Mouse (Mus musculus) neural tube, embryonic 14.5 days (tissue): ENCODE results near the gene Prss57. TPM values are rescaled to one million over a fixed set of nuclear protein-coding genes. Genes with fewer than 3 reads are reported as not detected.
A peak's percentile ranks its signal among the peaks of the same experiment; 100 is the strongest.

Experiments used
- ATAC-seq: fragments of 200-750 bp; cut with Nextera tagmentation; 2 replicates; pipeline ENCODE4 v1.8.0; 2017; ENCODE audit warnings: low read depth, mild to moderate bottlenecking, moderate TSS enrichment, moderate library complexity
- H3K27ac ChIP-seq: fragments of 300-500 bp; sonication (generic); 2 replicates; pipeline ENCODE4 v1.5.1; 2014; ENCODE audit warnings: low read depth, mild to moderate bottlenecking, control low read depth, low read length, moderate library complexity, mixed read lengths
- H3K27me3 ChIP-seq: fragments of 300-500 bp; sonication (generic); 2 replicates; pipeline ENCODE4 v1.6.1; 2014; ENCODE audit warnings: low read length; ENCODE audit not compliant: control insufficient read depth, insufficient read depth
- H3K36me3 ChIP-seq: fragments of 300-500 bp; sonication (generic); 2 replicates; pipeline ENCODE4 v1.6.1; 2014; ENCODE audit warnings: low read length, mixed read lengths; ENCODE audit not compliant: control insufficient read depth, insufficient read depth
- H3K4me1 ChIP-seq: fragments of 300-500 bp; sonication (generic); 2 replicates; pipeline ENCODE4 v1.6.1; 2014; ENCODE audit warnings: low read length; ENCODE audit not compliant: control insufficient read depth, insufficient read depth
- H3K4me2 ChIP-seq: fragments of 300-500 bp; sonication (generic); 2 replicates; pipeline ENCODE4 v1.6.1; 2014; ENCODE audit warnings: mild to moderate bottlenecking, low read depth, low read length, control low read depth
- H3K4me3 ChIP-seq: fragments of 300-500 bp; sonication (generic); 2 replicates; pipeline ENCODE4 v1.5.1; 2014; ENCODE audit warnings: low read depth, low read length, control low read depth, mixed read lengths
- H3K9ac ChIP-seq: fragments of 300-500 bp; sonication (generic); replicated peaks from 2 replicates; pipeline ENCODE4 v1.6.1; 2014; ENCODE audit warnings: low read depth, mild to moderate bottlenecking, control low read depth, low read length, mixed read lengths
- H3K9me3 ChIP-seq: fragments of 300-500 bp; sonication (generic); 2 replicates; pipeline ENCODE4 v1.6.1; 2016; ENCODE audit warnings: low read length; ENCODE audit not compliant: control insufficient read depth
- WGBS: fragments of 180-500 bp; shearing (Covaris S2); extraction: QIAGEN DNeasy Blood & Tissue Kit; methylation state at CpG from one replicate; pipeline ENCODE4 v1.1.7; 2014; 5-methylcytosine and 5-hydroxymethylcytosine counted together
- polyA plus RNA-seq: library from polyadenylated mRNA; unstranded; fragments of >200 nt; fragmentation: Nextera tagmentation; extraction: Ambion mirVana; gene quantifications from 2 replicates; pipeline ENCODE4 v1.2.1, GENCODE M21; 2014

The Prss57 gene
- polyA plus RNA-seq, 1 experiment from 2014 or later, result not detected

DNA sequence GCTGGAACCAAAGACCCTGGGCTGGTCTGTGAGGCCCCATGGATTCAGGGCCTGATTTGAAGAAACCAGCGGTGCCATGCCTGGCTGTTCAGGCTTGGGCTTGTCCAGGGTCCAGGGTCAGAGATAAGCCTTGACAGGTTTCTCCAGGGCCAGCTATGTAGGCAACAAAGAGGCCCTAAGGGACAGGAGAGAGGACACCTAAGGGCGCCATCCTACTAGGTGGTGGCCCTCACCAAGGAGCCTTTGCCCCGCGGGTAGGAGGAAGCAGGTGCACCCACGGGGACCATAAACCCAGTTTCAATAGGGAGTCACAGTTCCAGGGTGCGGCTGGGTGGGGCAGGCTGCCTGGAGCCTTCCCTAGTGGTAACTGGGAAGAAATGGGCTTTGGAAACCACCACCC lies 32.2 kb upstream of the Prss57 start:
- Histone ChIP-seq H3K27ac (peak overlapping the region; percentile 50; the same call in 1 of the 2 replicates), H3K27me3 (no peaks in the 10 kb centered on the region), H3K4me2 (no peak overlapping the region), H3K36me3 (peaks cover 34% of the 10 kb centered on the region), H3K4me3 (no peak overlapping the region), H3K9ac (no peak overlapping the region), H3K9me3 (no peaks in the 10 kb centered on the region), H3K4me1 (no peaks in the 10 kb centered on the region)
- no peak for ATAC-seq
- 66% methylated on average over 6 of the region's 6 CpGs for WGBS

DNA sequence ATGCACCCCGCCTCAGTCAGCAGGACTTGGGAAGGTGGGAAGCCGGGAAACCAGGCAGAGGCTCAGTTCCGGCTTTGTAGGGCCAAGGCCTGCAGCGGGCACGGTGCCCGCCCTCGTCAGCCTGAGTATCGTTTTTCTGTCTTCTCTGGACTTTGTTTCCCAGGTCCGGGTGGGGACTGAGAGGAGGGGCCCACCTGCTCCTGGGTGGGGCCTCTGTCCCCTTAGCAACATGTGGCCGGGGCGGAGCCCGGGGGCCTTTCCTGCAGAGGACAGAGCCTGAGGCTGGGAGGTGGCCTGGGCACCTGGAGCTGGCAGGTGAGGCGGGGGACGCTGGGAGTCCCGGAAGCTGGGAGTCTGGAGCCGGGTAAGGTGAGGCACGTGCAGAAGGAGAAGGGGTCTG lies 31.6 kb upstream of the Prss57 start:
- Histone ChIP-seq H3K4me2 (no peak overlapping the region), H3K9ac (0 out of 2 replicates have a peak overlapping the region, but pooled peaks have one; percentile 16), H3K4me3 (no peak overlapping the region), H3K27me3 (no peaks in the 10 kb centered on the region), H3K4me1 (no peaks in the 10 kb centered on the region), H3K9me3 (no peaks in the 10 kb centered on the region), H3K27ac (no peak overlapping the region), H3K36me3 (peaks cover 36% of the 10 kb centered on the region)
- 30% methylated on average over 17 of the region's 17 CpGs for WGBS
- no peak for ATAC-seq

DNA sequence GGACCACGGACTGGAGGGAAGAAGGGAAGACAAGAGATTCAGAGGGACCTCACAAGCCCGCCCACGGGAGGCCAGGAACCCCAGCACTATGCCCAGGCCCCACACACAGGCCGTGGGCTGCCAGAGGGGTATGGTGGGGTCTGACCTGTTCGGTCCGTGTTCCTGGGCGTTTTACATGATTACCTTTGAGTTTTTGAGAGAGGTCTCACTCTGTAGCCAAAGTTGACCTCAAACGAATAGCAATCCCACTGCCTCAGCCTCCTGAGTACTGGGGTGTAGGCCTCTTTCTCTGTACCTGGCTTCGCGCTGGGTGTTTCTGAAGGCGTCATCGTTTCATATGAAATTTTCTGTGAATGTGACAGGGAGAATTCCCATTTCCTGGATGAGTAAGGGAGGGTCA lies 31.0 kb upstream of the Prss57 start:
- H3K36me3 ChIP-seq, result peaks cover 39% of the 10 kb centered on the region
- no peak for ATAC-seq
- H3K9me3 ChIP-seq, result no peaks in the 10 kb centered on the region
- no peaks in the 10 kb centered on the region for H3K27me3 ChIP-seq
- no peak overlapping the region for H3K9ac ChIP-seq
- WGBS, result 92% methylated on average over 12 of the region's 12 CpGs
- no peak overlapping the region for H3K27ac ChIP-seq
- no peak overlapping the region for H3K4me3 ChIP-seq
- H3K4me2 ChIP-seq, result no peak overlapping the region
- H3K4me1 ChIP-seq, result no peaks in the 10 kb centered on the region

DNA sequence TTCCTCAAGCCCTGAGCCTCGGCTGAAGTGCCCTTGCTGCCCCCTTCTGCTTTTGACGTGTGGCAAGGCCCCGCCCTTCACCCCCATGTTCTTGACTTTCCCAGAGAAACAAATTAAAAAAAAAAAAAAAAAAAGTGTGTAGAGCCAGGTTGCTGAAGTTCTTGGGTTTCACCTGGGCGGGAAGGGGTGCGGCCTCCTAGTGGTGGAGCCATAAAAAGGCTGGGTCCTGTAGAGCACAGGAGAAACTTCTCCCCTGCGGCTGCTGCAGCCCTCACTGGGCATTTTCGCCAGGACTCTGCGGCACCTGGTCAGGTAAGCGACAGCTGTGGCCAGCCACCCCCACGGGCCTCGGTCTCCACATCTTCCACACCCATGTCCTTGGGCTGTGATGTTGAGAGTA lies 30.0 kb upstream of the Prss57 start, which contains the start of gene Misp:
Misp (plus strand) TSS at position 208 of the 400 bp plus-strand sequence.
- Histone ChIP-seq H3K4me2 (no peak within 1 kb of the TSS), H3K27me3 (no peaks in the 10 kb centered on the region), H3K4me3 (no peak within 1 kb of the TSS), H3K9me3 (no peaks in the 10 kb centered on the region), H3K36me3 (peaks cover 45% of the 10 kb centered on the region), H3K9ac (no peak within 1 kb of the TSS), H3K27ac (no peak within 1 kb of the TSS; the same call in 1 of the 2 replicates), H3K4me1 (no peaks in the 10 kb centered on the region)
- 72% methylated on average over 11 of the region's 11 CpGs for WGBS
- no peak for ATAC-seq

DNA sequence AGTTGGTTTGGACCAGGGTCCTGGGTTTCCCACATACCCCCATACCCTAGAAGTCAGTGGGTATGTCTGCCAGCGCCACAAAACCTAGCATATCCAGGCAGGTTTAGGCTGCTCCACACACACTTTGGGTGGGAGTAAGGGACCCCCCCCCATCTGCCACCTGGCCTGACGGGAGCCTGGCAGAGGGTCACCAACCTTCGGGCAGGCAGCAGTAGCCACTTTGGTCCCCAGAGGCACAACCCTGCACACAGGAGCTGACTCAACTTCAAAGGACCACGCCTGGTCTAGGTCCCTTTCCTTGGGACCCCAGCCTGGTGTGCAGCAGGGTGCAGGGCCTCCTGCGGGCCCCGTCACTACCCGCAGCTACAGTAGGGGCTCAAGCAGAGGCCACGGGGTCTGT lies 29.5 kb upstream of the Prss57 start:
- Histone ChIP-seq H3K27ac (no peak overlapping the region; the same call in 1 of the 2 replicates), H3K36me3 (peaks cover 46% of the 10 kb centered on the region), H3K4me2 (no peak overlapping the region), H3K9ac (no peak overlapping the region), H3K27me3 (no peaks in the 10 kb centered on the region), H3K4me1 (no peaks in the 10 kb centered on the region), H3K4me3 (no peak overlapping the region), H3K9me3 (no peaks in the 10 kb centered on the region)
- WGBS, result 83% methylated on average over 8 of the region's 8 CpGs
- no peak for ATAC-seq

DNA sequence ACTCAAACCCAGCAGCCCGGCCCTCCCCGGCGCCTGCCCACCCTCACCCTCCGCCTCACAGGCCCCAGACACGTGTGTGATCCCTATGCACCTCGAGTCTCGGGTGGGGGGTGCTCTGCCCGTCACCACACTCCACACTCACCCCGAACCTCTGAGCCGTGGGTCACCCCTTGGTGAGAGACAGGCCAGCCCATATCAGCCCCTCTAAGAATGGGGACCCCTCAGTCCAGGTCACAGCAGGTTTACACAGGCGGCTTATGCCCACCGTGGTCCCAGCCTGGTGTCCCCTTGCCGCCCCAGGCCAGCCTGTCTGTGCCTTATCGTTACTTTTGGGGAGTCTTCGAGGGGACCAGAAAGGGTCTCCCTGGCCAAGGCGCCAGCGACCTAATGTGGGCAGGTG lies 28.8 kb upstream of the Prss57 start:
- Histone ChIP-seq H3K4me2 (no peak overlapping the region), H3K4me3 (no peak overlapping the region), H3K27me3 (no peaks in the 10 kb centered on the region), H3K4me1 (no peaks in the 10 kb centered on the region), H3K9ac (no peak overlapping the region), H3K9me3 (no peaks in the 10 kb centered on the region), H3K27ac (no peak overlapping the region), H3K36me3 (peaks cover 49% of the 10 kb centered on the region)
- WGBS, result 93% methylated on average over 17 of the region's 17 CpGs
- ATAC-seq, result no peak

DNA sequence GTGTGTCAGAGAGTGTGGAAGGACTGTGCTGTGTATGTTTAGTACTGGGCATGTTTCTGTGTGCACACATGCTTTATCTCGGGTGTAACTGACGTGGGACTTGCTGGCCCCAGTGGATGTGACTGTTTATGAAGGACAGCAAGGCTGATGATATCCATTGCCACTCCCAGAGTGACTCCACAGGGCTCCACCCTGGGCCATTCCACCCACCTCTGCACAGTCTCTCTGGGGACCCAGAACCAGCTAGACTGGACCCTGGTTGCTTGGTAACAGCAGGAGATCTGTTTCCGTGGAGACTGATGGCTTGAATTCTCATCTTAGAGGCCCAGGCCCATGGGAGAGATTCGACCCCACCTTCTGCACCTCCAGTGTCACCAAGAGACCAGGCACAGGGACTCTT lies 27.5 kb upstream of the Prss57 start:
- WGBS, result 70% methylated on average over 4 of the region's 4 CpGs
- Histone ChIP-seq H3K4me2 (no peak overlapping the region), H3K27me3 (no peaks in the 10 kb centered on the region), H3K9ac (no peak overlapping the region), H3K4me3 (no peak overlapping the region), H3K4me1 (no peaks in the 10 kb centered on the region), H3K27ac (no peak overlapping the region), H3K36me3 (peaks cover 49% of the 10 kb centered on the region), H3K9me3 (no peaks in the 10 kb centered on the region)
- ATAC-seq, result no peak

DNA sequence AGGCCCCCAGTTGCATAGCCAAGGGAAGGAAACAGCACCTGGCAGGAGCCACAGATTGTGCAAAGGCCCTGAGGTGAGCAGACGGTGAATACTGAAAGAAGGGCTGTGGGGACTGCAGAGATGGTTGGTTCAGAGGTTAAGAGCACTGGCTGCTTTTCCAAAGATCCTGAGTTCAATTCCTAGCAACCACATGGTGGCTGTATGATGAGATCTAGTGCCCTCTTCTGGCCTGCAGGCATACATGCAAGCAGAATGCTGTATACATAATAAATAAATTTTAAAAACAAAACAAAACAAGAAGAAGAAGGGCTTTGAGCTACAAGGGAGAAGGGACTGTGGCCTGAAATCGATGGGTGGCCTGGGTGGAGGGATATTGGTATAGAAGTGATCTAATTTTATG lies 26.4 kb upstream of the Prss57 start:
- no peaks in the 10 kb centered on the region for H3K9me3 ChIP-seq
- ATAC-seq, result no peak
- H3K4me2 ChIP-seq, result no peak overlapping the region
- no peak overlapping the region for H3K9ac ChIP-seq
- no peak overlapping the region for H3K4me3 ChIP-seq
- 77% methylated on average over 2 of the region's 2 CpGs for WGBS
- peaks cover 49% of the 10 kb centered on the region for H3K36me3 ChIP-seq
- H3K27me3 ChIP-seq, result no peaks in the 10 kb centered on the region
- H3K4me1 ChIP-seq, result no peaks in the 10 kb centered on the region
- no peak overlapping the region for H3K27ac ChIP-seq

DNA sequence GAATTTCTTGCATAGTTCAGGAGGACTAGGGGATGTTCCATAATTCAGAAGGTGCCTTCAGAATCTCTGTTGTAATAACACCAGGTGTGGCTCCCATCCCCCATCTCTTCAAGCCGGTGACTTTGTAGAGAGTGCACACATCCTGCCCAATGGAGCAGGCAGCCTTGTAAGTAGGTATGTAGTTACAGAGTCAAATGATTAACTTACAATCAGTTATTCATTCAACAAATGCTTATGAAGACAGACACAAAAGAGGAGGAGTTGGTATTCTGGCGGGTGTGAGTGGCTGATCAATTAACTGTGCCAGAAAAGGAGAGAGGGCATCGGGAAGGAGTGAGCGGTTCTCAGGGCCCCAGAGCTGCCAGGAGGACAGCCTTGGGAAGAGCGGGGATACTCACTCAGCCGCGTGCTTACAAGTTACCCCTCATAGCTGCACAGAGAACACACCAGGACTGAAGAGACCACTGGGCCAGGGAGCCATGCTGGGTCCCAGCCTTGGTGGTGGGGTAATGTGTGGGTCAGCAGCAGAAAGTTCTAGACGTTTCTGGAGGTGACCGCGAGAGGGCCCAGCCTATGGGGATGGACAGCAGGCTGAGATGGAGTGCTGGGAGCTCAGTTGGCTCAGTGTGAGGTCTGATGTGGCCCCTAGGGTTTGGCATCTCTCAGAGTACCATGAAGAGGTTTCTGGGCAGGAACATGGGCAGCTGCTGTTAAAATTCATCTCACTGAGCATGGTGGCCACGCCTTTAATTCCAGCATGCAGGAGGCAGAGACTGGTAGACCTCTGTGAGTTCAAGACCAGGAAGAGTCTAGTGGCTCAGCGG lies 25.1 kb upstream of the Prss57 start:
- no peak overlapping the region for H3K27ac ChIP-seq
- no peak overlapping the region for H3K4me3 ChIP-seq
- H3K9ac ChIP-seq, result no peak overlapping the region
- no peaks in the 10 kb centered on the region for H3K9me3 ChIP-seq
- no peak overlapping the region for H3K4me2 ChIP-seq
- 87% methylated on average over 12 of the region's 12 CpGs for WGBS
- peaks cover 44% of the 10 kb centered on the region for H3K36me3 ChIP-seq
- no peaks in the 10 kb centered on the region for H3K4me1 ChIP-seq
- H3K27me3 ChIP-seq, result no peaks in the 10 kb centered on the region
- ATAC-seq, result no peak
